Mouse (Mus musculus) CH12F3 (cell line): ENCODE data around the gene Prpf40b.

Source experiments
- in situ Hi-C: fragments of 300-500 bp; cut with MboI; formaldehyde crosslinking; loops from 2 replicates; pipeline ENCODE4 v1.14.3; 2020; ENCODE audit warnings: low sequenced_read_pairs

Gene Prpf40b

DNA sequence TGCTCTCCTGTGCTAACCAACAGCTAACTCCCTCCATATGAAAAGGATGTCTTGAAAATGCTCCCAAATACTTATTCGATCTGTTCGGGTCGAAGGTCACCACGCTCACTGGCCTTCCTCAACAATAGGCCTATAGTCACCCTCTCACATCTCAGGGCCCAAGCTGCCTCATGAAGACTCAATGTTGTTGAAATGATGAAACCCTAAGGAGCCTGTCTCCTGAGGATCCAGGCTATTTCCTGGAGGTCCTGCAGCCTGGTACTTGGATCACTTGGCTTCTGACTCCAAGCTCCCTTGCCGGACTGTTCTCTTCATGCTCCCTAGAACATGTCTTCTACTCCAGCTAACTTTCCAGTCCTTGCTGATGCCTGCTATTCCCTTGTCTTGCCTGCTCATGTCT lies 36.5 kb downstream of the Prpf40b start:
- in situ Hi-C loops = no loop called here

DNA sequence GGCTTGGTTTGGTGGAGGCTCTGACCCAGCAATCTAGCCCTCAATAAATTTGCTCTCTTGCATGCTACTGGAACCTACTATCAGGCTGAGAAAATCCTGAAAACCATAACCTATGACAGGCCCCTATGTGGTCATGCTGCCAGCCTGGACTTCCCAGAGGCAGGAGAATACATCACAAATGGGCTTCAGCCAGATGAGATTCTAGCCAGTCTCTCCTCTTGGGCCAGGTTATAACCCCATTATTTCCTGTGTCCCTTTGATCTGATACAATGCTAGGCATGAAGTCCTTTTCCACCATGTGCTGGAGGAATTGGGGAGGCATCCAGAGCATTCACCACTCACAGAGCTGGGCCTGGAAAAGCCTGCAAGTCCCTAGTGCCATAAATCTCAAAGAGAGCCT lies 37.2 kb downstream of the Prpf40b start:
- in situ Hi-C loops = no loop called here

DNA sequence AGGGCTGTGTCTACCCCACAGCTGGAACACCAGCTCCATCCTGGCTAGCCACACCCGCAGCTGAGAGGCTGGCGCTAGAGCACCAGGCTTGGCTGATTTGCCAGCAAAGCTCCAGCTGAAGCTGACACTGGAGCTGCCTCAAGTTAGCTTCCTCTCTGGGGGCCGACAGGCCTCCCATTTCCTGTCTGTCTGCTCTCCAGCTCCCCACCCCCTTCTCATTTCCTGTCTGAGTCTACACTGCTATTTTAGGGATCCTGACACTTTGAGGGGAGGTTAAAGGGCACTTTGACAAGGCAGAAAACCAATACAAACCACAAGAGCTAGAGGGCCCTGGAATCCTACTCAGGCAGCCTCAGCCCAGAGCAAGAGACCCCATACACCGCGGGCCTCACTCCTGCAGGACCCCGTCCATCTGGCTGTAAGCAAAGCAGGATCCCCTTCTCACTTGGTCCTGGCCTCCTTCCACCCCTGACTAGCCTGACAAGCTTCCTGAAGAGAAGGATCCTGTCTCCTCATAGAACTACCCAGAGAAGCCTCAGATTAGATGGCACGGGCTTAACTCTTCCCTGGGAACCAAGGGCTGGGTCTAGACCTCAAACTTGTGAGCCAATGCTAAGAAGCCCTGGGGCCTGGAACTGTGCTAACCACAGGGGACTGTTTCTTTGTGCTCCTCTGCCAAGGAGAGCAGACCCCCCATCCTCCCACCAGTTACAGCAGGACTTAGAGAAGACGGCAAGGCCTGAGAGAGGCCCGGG lies 38.2 kb downstream of the Prpf40b start:
- in situ Hi-C loops = no loop called here

DNA sequence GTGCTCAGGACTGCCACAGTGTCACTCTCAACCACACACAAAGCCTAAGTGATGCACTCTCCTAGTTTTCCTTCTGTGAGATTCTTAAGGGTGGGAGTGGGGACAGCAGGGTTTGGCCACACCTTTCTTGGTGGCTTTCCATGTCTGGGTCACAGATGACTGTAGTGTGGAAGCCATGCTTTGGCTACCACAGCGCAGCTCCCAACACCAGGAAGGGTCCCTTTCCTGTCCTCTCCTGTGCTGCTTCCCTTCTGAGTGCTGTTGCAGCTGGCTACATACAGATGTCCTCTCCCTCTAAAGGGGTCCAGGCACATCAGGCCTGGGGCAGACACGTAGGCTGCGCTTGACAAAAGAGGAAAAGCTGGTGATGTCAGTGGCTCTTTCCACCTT lies 38.8 kb downstream of the Prpf40b start:
- in situ Hi-C loops = no loop called here

DNA sequence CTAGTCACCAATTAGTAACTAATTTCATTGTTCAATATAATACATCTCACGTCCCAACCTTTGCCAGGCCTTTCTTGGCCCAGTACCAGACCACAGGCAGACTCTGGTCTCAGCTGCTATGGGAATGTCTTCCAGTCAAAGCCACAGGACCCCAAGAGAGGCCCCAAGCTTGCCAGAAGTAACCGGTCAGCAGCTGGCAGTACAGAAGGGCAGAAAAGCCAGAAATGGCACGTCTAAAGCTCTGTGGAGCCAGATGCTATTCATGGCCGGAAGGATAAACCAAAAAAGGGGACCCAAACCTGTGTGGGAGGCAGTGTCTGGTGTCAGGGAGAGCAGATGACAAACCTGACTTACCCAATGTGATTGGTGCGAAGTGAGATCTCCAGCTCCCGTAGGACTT lies 39.6 kb downstream of the Prpf40b start:
- in situ Hi-C loops = no loop called here

DNA sequence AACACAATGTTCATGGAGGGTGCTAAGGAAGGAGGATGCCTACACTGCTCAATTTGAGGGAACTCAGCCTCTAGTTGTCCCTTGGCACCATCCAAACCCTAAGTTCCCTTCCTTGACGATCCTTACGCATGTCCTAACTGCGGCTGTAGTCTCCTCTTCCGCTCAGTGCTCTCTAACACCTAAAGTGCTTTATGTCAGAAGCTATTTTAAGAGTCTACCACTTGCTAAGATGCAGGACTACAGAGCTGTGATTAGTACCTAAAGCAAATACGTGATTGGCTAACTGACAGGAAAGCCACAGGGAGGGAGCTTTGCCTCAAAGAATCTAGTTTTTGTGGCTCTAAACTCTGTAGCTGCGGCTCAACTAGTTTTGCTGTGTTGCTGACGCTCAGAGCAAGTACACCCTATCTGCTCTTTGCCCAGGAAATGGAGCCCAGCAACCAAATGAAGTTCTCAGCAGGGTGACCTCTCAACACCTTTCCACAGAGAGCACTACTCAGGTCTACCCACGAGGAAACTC lies 41.0 kb downstream of the Prpf40b start:
- in situ Hi-C loops = no loop called here

DNA sequence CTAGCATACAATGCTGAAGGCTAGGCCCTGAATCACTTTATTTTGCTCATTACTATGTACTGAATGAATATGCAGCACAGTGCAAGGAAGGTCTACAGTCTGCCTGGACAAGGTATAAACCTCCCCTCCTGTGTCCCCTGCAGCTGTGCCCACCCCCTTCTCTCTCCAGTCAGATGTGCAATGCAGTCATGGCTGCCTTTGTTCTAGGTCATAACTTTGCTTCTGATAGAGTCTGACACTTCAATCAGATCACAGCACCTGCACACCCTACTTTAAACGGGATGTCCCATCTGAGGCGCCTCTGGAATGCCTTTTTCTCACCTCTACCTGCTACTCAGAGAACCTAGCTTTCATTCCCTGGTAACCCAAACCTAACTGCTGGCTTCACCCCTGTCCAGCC lies 44.0 kb downstream of the Prpf40b start:
- in situ Hi-C loops = no loop called here

DNA sequence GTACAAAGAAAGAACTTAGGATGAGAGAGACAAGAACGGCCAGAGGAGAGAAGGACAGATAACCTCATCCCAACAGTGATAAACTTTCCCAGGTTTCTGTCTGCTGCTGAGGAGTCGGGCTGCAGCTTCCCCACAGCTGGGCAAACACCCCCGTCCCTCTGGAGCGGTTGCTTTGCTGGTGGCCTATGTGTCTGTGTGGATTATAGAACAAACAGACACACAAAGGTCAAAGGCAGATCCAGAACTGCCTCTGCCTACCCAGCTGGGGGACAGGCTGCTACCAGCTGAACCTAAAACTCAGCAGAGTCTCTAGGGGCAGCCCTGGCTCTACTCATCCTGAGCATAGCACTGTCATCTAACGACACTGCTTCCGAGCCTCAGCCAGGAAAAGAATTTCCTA lies 44.8 kb downstream of the Prpf40b start:
- in situ Hi-C loops = no loop called here

DNA sequence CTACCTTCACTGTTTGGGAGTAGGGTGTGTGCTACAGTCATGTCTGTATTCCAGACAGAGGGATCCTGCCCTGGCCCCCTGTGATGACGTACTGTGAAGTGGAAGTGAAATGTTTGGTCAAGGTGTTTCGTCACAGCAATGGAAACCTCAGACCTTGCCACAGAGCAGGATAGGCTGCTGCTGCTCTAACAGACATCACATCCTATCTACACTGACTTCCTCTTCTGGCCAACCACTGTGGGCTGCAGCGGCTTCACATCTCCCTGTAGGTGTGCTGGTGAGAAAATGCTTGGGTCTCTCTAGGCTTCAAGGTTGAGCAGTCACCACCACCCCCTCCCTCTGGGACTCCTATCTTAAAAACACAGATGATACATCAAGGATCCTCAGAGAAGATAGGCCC lies 46.2 kb downstream of the Prpf40b start:
- in situ Hi-C loops = no loop called here

DNA sequence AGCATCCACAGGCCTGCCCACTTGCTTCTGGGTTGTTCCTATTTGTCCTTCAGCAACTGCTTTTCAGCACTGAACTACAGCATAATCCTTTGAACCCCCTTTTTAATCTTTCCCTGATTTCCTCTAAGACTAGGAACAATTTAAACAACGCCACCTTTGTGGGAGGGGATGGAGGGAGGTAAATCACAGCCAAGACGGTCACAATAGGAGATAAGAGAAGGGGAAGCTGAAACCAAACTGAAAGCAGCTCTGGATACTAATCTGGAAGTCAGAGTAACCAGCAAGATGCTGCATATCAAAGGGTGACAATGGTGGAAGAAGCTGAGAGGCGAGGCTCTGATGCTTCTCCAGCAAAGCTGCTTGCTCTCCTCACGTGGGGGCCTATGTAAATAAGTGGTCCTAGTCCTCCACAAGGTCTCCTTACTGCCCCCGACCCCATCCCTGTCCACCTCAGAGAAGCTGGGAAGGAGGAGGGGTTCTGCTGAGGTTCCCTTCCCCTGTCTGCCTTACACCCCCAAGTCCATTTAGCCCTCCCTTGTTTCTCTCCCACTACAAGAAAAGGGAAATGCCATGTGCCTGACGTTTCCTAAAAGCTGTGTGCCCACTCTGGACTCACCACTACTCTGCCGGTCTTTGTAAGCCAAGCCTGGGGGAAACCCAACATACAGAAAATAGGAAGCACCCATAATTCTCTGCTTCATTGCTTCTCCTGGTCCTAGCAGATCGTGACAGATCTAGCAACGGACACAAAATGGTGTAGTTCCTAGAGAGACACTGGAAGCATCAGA lies 47.5 kb downstream of the Prpf40b start:
- in situ Hi-C loops = no loop called here

DNA sequence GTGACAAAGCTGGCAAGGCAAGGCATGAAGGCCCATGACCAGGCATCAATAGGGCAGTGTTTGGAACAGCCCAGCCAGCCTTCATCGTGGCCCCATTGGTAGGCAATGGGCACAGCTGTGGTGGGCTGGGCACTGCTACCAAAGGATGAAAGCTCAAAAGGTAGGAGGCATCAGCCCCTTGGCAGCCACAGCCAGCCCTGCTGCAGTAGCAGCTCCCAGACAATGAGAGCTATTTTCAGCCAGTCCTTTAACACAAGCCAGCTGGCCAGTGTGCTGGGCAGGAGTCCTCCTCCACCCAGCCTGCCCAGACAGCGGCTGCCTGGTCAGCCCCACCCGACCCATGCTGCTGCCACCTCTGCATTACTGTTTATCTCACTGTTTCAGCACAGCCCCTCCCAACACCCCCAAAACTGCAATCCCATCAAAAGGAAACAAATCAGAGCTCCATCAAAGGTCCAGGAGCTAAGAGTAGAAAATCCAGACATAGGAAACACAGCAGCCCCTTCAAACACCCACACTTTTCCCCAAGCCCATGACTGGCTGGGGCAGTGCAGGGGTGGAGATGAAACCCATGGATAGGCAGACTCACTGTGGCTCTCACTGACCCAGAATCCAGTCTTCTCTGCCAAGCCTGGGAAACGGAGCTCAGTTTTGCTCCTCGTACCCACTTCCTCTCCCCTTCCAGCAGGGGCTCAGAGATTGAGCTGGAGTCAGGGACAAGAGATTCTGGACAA lies 48.7 kb downstream of the Prpf40b start:
- in situ Hi-C loops = no loop called here

DNA sequence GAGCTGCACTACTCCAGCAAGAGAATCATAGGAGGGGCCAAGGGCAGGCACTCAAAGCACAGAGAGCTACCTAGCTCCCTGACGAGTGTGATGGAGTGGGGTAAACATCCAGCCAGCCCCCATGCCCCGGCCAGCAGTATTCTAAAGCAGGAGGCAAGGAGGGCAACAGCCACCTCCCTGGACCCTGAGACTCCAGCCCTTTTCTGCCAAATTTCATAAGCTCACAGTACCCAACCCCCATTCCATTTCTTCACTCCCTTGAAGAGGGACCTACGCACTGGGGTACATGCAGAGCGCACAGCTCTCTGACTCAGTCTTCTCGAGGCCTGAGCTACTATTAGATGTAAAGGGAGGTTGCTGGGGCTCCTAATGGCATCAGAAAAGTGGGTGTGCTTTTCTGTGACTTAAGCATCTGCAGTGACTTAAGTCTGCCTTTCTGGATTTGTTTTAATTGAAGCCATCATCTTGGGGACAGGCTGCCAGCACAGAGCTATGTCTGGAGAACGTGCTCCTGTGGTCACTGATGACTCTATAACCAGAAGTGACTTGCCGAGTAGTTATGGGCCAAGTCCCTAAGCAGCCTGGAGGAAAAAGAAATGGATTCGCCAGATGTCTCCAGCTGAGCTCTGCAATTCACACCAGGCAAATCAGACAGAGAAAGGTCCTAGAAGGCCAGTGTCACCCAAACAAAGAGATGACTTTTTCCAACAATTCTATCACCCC lies 49.4 kb downstream of the Prpf40b start:
- in situ Hi-C loops = no loop called here

DNA sequence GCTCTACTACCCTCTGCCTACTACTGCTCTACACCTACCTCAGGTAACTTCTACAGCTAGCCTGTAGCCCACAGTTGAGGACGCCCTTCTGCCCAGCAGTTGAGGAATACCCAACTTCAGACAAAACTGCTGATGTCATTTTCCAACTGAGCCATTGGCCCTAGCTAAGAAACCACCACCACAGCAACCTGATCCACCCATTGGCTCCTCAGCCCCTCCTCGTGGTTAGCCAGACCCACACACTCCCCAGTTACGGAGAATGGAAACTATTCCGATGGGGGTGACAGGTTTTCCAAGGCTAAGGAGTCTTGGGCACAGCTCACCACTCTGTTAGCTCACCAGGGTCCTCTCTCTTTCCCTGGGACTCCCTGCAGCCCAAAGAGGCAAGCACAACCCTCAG lies 50.1 kb downstream of the Prpf40b start:
- in situ Hi-C loops = no loop called here

DNA sequence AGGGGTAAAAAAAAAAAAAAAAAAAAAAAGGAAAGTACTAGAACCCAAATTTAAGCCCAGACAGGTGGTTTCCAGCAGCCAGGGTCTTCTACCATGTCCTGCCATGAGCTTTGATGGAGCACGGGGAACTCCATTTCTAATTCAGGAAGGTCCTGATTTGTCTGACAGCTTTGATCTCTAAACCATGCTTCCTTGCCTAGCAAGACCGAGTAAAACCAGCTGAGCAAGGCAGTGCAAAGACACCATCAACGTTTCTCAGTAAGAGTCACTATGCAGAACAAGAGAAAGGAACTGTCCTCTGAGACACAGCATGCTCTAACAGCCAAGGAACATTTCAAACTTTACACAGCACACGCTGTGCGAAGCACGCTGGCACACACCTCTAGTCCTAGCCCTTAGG lies 56.7 kb downstream of the Prpf40b start:
- in situ Hi-C loops = no loop called here

DNA sequence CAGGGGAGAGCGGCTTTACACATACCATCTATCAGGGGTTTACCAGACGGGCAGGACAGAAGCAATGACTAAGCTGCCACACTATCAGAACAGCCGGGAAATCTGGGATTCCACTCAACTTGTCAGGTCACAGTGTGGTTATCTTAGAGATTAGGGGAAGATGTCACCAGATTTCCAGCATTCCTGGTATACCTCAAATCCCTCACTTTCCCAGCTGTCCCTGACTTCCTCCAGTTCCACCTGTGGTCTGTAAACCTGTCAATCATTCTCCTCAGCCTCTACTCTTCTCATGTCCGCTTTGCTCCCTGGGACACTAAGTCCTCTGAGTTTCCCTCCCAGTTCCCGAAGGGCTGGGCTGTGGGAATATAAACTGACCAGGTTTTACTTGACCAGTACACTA lies 57.4 kb downstream of the Prpf40b start:
- in situ Hi-C loops = no loop called here

DNA sequence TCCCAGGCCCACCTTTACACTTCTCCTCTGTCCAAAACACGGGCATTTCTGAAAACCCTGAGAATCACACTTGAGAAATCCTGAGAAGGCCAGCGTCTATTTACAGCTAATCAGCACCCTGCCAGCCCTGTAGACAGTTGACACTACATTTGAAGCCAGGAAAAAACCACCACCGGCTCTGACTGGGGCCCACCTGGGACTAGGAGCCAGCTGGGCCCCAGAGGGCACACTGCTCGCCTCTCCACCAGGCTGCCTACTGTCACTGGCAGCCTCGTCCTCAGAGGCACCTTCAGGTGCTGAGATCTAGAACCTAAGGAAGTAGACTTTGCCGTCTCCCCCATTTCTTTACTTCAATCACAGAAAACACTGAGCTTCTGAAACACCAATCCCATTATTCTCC lies 60.8 kb downstream of the Prpf40b start:
- in situ Hi-C loops = no loop called here

DNA sequence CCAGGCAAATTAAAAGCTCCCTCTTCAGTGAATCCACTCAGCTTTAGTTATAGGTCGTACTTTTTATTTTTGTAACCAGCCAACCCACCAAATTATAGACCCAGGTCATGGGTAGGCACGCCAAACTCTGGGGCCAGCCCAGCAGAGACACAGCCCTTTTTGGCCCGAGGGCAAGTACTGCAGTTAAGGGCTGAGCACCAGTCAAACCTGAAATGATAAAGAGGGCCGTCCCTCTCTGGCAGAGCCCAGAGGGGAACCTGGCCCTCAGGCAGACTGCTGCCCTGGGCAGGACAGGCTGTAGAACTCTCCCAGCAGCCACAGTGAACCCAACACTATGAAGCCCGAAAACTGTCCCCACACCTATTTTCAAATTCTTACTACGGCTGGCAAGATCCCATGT lies 61.6 kb downstream of the Prpf40b start:
- in situ Hi-C loops = no loop called here

DNA sequence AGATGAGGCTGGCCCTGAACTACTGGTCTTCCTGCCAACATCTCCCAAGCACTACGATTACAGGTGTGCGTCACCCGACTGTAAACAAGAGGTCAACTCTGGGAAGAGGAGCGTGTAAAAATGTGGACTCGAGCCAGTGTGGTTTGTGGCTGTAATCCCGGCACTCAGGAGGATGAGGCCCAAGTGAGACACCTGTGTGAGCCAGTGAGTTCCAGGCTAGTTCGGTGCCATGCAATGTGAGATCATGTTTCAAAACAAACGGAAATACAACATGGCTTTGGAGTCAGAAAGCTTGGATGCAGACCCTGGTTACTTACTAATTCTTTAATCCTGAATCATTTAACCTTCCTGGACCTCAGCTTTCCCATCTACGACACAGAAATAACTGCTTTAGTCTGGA lies 64.1 kb downstream of the Prpf40b start:
- in situ Hi-C loops = no loop called here

DNA sequence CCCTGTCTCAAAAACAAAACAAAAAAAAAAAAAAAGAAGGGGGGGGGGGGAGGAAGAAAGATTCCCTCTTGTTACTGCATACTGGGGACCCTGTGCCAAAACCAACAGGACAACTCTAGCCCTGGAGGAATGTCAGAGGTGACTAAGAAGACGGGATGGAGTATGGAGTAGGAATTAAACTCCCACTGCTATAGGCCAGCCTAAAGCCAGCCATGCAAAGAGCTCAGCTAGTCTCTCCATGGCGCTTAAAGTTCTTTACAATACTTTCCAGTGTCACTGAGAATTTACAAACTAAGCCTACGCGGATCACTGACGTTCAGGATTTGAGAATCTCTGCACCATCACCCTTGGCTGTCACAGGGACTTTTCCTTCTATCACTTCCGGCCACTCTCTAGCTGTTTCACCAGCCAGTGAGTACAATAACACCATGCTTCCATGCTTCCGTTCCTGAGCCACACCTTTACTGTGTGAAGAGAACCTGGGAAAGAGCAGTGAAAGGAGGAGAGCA lies 69.2 kb downstream of the Prpf40b start:
- in situ Hi-C loops = no loop called here

DNA sequence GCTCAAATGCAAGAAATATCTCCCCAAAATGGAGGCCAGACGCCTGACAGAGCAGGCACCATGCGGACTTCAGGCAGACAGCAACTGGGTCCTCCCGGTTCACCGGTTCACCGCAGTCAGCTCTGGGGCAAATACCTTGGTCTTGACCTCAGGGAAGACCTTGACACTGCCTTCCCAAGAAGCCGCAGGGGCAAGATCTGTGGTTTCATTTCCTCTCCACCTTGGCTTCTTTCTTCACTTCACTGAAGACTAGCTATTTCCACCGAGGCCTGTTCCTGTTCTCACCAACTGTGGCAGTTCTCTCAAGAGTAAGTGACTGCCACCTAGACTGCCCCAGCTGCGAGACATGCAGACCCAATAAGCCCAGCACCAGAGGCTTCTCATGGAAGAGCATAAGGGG lies 70.0 kb downstream of the Prpf40b start:
- in situ Hi-C loops = no loop called here
